Mouse (Mus musculus) regulatory T cell (primary cell): ENCODE data around the gene Espl1.

ENCODE experiments used
- in situ Hi-C: fragments of 300-600 bp; cut with MboI, MseI; formaldehyde crosslinking; loops from one replicate; pipeline ENCODE4 v1.15.1; 2025; ENCODE audit warnings: high pct_unique_total_duplicates

Espl1 gene

DNA sequence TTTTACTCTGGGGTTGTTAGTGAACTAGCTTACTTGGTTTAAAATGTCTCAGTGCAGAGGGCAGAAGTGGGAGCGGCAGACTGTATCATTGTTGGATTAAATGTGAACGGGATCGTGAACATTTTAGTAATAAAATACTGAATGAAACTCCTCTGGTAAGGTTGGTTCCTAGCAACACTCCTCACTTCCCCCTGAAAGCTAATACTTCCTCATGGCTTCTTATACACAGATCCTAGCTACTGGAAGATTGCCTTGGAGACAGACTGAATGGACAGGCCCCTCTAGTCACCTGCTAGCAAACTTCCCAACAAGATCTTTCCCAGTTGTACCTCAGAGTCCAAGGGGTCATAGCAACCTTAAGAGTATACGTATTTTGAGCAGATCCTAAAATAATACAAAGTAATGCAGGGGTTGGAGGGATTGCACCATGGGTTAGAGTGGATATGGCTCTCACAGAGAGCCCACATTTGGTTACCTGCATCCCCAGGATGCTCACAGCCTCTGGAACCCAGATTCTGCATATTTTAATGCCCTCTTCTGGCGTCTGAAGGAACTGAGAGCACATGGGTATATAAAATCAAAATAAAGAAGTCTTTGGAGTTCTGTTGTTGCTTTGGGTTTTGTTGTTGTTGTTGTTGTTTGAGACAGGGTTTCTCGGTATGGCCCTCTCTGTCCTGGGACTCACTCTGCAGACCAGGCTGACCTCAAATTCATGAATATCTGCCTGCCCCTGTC, 21.9 kb upstream of the Espl1 start:
- in situ Hi-C loops, result no loop called here

DNA sequence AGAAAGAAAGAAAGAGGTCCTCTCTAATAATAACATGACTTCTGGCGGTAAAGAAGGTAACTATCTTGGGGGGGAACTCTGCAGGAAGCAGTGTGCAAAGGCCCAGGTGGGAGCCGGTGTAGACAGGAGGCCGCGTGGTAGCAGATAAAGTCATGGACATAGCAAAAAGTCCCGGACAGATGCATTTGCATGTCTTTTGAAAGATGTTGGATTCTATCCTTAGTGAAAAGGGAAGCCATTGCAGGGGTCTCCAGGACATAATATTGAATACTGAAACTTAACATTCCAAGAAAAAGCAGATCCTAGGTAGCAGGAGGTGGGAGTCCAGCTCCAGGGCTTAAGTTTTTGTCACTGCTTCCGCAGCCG, 17.4 kb upstream of the Espl1 start:
- in situ Hi-C loops, result no loop called here

DNA sequence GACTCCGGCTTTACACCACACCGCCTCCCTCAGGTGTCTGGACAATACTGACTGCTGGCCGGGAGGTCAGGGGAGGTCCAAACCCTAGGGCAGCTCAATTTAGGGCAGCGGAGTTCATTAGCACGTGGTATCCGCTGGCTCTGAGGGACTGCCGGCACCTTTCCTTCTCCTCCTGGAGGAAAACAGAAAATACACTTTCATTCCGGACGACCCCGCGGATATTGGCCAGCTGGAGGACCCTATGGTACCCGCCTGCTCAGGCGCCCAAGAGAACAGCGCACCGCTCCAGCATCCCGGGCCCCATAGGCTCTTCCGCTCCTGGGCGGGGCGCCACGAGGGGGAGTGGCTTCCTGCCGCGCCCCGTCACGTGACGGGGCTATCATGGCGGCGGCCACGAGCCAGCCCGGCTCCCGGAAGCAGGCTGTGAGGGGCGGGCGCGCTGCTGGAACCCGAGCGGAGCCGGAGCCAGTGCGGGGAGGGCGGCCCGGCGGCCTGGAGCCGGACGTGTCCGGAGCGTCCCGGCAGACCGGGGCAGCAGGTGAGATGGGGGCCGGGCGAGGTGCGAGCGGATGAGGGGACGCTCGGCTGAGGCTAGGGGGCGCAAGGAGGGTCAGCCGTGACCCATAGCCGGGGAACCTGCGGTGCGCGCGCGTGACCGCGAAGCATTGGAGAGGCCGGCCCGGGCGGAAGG, 16.8 kb upstream of the Espl1 start, which contains the start of gene Mfsd5:
TSS of gene Mfsd5 (plus strand) at position 363 of the 691 bp plus-strand sequence.
- in situ Hi-C loops, result no loop called here

DNA sequence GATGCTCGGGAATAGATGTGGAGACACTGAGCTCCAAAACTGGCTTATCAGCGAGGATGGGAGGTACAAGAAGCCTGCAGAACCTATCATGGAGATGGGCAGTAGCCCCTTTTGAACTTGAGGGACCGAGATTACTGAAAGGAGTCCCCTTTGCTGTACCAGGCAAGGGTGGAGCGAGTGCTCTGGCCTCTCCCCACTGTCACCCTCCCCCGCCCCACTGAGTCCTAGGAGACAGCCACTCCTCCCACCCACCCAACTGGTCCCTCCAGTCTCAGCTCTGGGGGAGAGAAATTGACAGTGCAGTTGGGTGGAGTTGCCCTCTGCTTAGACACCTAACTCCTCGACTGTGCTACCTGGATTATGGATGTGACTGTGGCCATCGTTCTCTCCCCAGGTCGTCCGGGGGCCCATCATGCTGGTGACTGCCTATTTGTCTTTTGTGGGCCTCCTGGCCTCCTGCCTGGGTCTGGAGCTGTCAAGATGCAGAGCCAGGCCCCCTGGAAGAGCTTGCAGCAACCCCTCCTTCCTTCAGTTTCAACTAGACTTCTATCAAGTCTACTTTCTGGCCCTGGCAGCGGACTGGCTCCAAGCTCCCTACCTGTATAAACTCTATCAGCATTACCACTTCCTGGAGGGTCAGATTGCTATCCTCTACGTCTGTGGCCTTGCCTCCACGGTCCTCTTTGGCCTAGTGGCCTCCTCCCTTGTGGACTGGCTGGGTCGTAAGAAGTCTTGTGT, 16.1 kb upstream of the Espl1 start:
- in situ Hi-C loops, result no loop called here

DNA sequence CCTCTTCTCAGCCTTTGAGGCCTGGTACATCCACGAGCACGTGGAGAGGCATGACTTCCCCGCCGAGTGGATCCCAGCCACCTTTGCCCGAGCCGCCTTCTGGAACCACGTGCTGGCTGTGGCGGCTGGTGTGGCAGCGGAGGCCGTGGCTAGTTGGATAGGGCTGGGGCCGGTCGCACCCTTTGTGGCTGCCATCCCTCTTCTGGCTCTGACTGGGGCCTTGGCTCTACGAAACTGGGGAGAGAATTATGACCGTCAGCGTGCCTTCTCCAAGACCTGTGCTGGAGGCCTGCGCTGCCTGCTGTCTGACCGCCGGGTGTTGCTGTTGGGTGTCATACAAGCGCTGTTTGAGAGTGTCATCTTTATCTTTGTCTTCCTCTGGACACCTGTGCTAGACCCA, 15.4 kb upstream of the Espl1 start:
- in situ Hi-C loops, result no loop called here

DNA sequence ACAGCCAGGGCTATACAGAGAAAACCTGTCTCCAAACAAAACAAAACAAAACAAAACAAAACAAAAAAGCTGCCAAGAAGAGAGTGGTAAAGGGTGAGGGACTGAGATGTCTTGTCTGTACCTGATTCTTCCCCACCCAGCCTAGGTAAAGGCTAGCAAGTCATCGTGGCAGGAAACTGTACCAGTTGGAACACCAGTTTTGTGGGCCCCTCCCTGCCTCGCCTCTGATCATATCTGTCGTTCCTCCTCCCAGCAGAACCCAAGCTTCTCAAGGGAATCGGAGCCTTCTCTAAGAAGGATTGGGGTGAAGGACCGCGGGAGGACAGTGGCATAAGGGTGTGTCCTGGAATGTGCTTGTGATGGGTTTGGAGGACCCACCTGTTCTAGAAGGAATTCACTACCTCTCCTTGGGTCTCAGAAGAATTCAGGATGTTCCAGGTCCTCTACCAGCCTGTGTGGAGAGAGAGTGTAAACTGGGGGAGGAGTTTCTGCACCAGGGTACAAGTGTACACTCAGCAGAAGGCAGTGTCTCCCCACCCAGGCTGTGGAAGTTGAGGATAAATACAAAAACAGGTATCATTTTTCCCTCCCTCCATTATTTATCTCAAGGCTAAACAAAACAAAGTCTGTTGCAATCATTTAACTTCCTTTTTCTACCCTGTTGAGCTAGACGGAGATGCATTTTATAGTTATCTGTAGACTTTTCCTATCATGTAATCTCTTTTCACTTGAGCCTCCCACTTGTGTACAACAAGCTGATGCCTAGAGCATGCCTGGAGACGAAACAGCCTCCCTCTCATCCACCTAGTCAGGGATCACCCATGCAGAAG, 13.4 kb upstream of the Espl1 start:
- in situ Hi-C loops, result no loop called here

DNA sequence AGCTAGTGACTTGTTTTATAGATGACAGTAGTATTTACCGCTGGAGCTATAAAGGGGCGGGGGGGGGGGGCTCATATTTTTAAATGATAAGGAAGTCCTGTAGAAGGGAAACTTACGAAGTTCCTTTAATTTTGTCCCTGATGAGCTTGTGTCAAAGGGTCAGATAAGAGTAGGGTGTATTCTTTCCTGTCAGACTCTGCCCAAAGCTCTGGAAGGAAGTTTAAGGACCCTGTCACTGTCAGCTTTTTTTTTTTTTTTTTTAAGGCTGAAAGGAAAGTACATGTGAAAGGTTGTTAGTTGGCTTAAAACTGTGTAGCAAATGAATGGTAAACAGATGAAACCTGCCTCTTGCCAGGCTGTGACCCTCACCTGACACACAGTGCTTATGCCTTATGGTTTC, 12.4 kb upstream of the Espl1 start:
- in situ Hi-C loops, result no loop called here

DNA sequence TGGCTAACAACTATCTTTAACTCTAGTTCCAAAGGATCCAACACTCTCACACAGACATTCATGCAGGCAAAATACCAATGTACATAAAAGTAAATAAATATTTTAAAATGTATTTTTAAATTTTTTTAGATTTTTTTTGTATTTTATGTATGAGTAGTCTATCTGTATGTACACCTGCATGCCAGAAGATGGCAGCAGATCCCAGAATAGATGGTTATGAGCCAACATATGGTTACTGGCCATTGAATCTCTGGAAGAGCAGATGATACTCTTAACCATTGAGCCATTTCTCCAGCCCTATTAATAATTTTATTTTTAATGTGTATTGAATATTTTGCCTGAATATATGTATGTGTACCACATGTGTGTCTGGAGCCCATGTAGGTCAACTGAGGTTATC, 8.7 kb upstream of the Espl1 start:
- in situ Hi-C loops, result no loop called here

DNA sequence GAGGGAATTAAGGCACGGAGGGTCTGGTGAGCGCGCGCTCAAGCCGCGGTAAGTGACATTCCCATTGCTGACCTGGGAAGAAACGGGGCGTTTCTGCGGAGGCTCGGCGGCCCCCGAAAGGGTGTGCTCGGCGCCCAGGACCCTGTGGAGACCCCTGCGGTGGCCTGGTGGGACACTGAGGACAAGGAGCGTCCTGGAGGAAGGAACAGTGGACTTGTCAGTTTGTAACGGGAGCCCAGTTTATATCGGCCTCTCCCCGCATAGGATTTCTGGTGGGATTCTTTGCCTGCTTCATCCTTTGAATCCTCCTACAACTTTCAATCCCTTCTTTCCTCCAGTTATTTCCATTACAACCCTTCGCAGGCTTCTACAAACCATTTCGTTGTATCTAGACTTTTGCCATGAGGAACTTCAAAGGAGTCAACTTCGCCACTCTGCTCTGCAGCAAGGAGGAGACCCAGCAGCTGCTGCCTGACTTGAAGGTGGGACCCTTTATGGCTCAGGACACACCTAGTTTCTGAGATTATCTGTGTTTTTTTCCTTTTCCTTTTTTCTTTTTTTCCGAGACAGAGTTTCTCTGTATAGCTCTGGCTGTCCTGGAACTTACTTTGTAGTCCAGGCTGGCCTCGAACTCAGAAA, 421 bp downstream of the Espl1 start:
- in situ Hi-C loops, result no loop called here

DNA sequence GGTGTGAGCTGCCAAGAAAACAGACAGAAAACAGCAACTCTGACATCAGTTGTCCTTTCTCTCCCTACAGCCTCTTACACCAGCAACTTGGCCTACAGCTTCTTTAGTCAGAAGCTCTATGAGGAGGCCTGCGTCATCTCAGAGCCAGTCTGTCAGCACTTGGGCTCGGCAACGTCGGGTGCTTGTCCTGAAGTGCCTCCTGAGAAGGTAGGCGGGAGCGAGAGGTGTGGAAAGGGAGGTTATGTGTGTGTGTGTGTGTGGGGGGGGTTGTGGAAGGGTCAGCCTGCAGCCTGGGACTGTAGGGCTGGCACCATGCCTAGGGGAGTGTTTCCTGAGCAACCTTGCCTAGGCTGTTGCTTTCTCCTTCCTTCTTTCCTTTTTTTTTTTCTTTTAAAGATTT, 6.5 kb downstream of the Espl1 start:
- in situ Hi-C loops, result no loop called here

DNA sequence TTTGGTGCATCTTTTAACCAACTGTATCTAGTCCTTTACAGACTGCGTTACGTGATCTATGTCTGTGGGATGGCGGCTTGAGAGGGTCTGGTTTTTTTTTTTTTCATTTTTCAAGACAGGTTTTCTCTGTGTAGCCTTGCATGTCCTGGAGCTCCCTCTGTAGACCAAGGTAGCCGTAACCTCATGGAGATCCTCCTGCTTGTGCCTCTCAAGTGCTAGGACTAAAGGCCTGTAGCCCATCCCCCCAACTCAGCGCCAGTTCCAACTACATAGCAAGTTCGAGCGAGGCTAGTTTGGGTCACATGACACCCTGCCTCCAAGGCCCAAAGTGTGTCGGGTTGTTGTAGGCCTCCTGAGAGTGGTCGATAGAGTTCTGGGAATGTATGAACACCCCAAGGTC, 12.7 kb downstream of the Espl1 start:
- in situ Hi-C loops, result no loop called here

DNA sequence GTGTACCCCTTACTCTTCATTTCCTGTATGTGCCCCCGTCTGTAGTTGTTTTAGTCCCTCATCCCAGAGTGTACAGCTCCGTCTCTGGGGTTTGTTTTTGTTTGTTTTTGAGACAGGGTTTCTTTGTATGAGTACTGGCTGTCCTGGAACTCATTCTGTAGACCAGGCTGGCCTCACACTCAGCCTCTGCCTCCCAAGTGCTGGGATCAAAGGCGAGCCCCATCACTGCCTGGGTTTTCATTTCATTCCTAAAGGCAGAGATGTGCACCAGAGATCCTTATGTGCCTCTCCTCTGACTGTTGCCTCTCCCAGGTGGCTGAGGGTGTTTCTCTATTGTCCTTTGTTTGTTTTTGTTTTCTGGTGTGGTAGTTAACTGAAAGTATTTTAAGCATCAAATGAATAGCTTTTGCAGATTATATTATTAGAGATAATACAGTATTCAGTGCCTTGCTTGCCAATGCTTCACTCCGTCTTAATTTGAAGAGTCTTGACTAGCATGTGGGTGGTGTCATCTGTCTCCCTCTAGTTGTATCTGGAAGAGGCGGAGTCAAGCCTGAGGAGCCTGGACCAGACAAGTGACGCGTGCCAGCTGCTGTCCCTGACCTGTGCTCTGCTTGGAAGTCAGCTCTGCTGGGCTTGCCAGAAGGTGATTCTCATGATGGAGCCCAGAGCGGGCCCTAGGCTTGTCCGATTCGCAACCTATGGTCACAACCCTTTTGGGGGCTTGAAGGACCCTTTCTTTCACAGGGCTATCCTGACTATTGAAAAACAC, 14.2 kb downstream of the Espl1 start:
- in situ Hi-C loops, result no loop called here

DNA sequence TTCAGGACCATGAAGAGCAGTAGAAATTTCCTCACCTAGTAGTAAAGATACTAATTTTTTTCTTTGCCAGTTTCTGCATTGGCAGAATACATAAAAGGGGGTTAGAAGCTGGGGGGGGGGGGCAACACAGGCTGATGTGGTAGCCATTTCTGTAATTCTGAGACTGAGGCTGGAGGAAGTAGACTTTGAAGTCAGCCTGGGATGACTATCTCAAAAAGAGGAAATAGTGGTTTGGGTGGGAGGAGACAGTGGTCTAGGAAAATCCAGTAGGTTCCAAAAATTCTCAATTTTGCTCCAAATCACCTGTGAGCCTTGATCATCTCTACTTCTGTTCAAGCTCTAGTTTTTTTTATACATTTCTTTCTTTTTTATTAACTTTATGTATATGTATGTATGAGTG, 15.4 kb downstream of the Espl1 start:
- in situ Hi-C loops, result no loop called here

DNA sequence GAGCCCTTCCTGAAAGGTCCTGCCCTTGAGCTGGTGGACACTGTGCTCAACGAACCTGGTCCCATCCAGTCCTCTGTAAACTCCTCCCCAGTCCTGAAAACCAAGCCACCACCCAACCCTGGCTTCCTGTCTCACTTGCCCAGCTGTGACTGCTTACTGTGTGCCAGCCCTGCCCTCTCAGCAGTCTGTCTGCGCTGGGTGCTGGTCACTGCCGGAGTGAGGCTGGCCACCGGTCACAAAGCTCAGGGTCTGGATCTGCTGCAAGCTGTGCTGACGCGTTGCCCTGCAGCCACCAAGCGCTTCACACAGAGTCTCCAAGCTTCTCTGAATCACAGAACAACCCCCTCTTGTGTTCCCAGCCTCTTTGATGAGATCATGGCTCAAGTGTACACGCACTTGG, 19.2 kb downstream of the Espl1 start:
- in situ Hi-C loops, result no loop called here

DNA sequence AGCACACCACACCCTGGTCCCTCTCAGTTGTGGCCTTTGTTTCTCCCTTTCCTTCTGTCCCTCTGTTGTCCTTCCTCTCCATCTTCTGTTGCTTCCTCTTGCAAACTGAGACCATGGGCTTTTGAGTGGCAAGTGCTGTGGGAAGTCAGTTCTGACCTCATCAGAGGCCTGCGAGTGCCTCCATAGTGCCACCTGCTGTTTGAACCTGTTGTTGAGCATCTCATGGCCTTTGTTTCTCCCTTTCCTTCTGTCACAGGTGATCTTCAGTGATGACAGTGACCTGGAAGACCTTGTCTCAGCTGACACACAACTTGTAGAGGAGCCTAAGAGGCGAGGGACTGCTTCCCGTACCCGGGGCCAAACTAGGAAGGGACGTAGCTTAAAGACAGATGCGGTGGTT, 20.2 kb downstream of the Espl1 start:
- in situ Hi-C loops, result no loop called here

DNA sequence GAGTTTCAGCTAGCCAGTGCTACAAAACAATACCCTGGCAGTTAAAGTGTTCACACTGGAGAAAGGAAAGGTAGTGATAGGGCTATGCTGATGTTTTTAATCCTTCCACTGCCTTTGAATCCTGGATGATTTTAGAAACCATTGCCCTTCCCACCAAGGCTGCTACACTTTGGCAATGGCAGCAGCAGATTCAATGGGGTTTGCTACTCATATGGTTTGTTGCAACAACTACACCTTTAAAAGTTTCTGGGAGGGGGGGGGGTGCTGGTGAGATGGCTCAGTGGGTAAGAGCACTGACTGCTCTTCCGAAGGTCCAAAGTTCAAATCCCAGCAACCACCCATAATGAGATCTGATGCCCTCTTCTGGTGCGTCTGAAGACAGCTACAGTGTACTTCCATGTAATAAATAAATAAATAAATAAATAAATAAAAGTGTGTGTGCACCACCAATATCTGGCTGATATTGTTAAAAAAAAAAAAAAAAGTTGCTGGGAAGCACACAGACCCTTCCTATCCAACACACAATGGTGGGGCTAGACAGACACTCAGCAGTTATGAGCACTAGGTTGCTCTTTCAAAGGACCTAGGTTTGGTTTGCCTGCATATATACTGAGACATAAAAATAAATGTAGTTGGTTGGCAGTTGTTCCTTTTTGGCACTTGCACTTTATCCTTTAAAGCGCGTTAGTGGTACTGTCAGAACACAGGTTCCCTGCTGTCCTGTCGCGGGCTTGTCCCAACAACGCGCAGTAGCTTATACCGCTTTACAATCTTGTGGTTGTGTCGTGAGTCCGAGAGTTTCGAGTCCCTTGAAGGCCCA, 28.8 kb downstream of the Espl1 start:
- in situ Hi-C loops, result no loop called here

DNA sequence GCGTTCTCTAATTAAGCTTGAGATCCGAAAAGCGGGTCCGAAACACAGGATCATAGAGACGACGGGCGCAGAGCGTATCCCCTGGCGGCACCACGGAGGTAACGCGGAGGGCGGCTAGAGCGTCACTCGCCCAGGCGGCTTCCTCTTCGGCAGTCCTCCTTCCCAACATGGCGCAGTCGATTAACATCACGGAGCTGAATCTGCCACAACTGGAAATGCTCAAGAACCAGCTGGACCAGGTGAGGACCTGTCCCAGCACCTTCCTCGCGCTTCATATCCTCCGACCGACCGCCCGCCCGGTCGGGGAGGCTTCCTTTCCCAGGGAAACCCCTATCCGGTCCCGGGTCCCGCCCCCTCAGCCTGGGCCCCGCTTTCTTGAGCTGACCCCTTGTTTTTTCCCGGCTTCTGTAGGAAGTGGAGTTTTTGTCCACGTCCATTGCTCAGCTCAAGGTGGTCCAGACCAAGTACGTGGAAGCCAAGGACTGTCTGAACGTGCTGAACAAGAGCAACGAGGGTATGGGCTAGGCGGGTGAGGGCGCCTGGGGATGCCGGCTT, 30.0 kb downstream of the Espl1 start, which contains the start of gene Pfdn5:
TSS of gene Pfdn5 (plus strand) at position 95 of the 555 bp plus-strand sequence.
- in situ Hi-C loops, result no loop called here

DNA sequence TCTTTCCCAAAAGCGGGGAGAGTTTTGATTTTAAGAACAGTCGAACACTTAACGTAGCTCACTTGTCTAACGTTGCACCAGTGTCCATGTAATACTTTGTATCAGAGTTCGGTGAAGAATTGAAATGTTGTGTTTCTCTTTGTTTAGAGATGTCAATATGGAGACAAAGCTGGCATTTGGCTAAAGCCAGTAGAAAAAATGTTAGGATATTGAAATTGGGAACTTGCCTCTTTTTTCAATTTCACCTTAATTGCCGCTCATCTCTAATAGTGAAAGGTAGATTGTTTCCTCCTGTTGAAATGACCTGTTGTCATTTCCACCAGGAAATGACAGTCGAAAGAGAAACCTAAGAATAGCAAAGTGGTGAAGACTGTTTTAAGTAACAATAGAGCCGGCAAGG, 30.8 kb downstream of the Espl1 start:
- in situ Hi-C loops, result no loop called here

DNA sequence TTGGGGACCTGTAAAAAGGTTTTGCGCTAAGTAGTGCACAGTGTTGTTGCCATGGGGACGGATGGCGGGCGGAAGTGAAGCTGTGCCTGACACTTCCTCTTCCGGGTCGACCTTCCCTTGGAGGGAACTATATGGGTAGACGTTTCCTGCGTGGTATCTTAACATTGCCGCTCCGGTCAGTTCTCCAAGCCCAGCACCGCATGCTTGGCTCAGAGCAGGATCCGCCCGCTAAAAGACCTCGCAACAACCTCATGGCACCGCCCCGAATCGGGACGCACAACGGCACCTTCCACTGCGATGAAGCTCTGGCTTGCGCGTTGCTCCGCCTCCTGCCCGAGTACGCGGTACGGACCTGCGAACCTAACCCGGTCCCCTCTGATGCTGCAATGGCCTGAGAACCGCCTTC, 35.5 kb downstream of the Espl1 start, which contains the start of gene Myg1:
TSS of gene Myg1 (plus strand) at position 100 of the 406 bp plus-strand sequence.
- in situ Hi-C loops, result no loop called here
